Mouse (Mus musculus) spleen, postnatal 14 days (tissue): ENCODE data around the gene Snx8.
"Not testable (repeated sequence)": the region's sequence is repeated elsewhere in the genome, so short reads cannot be mapped to it uniquely, and the experiment has no call there.

ENCODE experiments used
- DNase-seq, 2 experiments: peaks; one replicate each; pipeline ENCODE4 v3.0.0; 2021 to 2022; ENCODE audit warnings: low spot score in 2 of 2

Gene Snx8

GRCm38 (mm10) chr5:140384462-140384861 is 4.6 kb downstream of the Snx8 start:
- DNase-seq = no peak

GRCm38 (mm10) chr5:140383559-140383958 is 5.5 kb downstream of the Snx8 start:
- DNase-seq = no peak

- DNase-seq = no peak
Measured at GRCm38 (mm10) chr5:140382688-140383087, 6.4 kb downstream of the Snx8 start.

GRCm38 (mm10) chr5:140381156-140381555 is 7.9 kb downstream of the Snx8 start:
- DNase-seq = no peak

GRCm38 (mm10) chr5:140379299-140379698 is 9.8 kb downstream of the Snx8 start:
- no peak for DNase-seq

- no peak for DNase-seq
Measured at GRCm38 (mm10) chr5:140378121-140378853, 10.8 kb downstream of the Snx8 start.

- DNase-seq = no peak
Measured at GRCm38 (mm10) chr5:140375249-140375829, 13.7 kb downstream of the Snx8 start.

GRCm38 (mm10) chr5:140374226-140374625 is 14.8 kb downstream of the Snx8 start:
- DNase-seq = no peak

- DNase-seq = no peak
Measured at GRCm38 (mm10) chr5:140373711-140374110, 15.4 kb downstream of the Snx8 start.

- DNase-seq = no peak
Measured at GRCm38 (mm10) chr5:140371671-140372070, 17.4 kb downstream of the Snx8 start.

GRCm38 (mm10) chr5:140370446-140371254 is 18.4 kb downstream of the Snx8 start:
- DNase-seq = no peak

- no peak for DNase-seq
Measured at GRCm38 (mm10) chr5:140369466-140369865, 19.6 kb downstream of the Snx8 start.

- DNase-seq = no peak
Measured at GRCm38 (mm10) chr5:140368926-140369325, 20.1 kb downstream of the Snx8 start.

- DNase-seq = not testable (repeated sequence)
Measured at GRCm38 (mm10) chr5:140368126-140368525, 20.9 kb downstream of the Snx8 start.

GRCm38 (mm10) chr5:140364415-140364814 is 24.6 kb downstream of the Snx8 start:
- DNase-seq = no peak

- DNase-seq = no peak
Measured at GRCm38 (mm10) chr5:140359930-140360674, 29.0 kb downstream of the Snx8 start.

- DNase-seq = no peak
Measured at GRCm38 (mm10) chr5:140357466-140357865, 31.6 kb downstream of the Snx8 start.

- no peak for DNase-seq
Measured at GRCm38 (mm10) chr5:140355934-140356333, 33.1 kb downstream of the Snx8 start.

- no peak for DNase-seq
Measured at GRCm38 (mm10) chr5:140352352-140352751, 36.7 kb downstream of the Snx8 start.

GRCm38 (mm10) chr5:140350731-140351497 is 38.1 kb downstream of the Snx8 start:
- no peak for DNase-seq

- DNase-seq = no peak
Measured at GRCm38 (mm10) chr5:140349882-140350281, 39.2 kb downstream of the Snx8 start.
